Mouse (Mus musculus) forebrain, postnatal 0 days (tissue): ENCODE data around the gene Ldah. TPM values are rescaled to one million over a fixed set of nuclear protein-coding genes. Genes with fewer than 3 reads are reported as not detected.

Source experiments
- ATAC-seq: fragments of 200-750 bp; cut with Nextera tagmentation; 2 replicates; pipeline ENCODE4 v1.8.0; 2017; ENCODE audit warnings: mild to moderate bottlenecking, moderate library complexity
- DNase-seq: peaks from one replicate; pipeline ENCODE4 v3.0.0-alpha.2; 2015
- H3K27ac ChIP-seq: fragments of 300-500 bp; sonication (generic); 2 replicates; pipeline ENCODE4 v1.5.1; 2014; ENCODE audit warnings: low read depth, mild to moderate bottlenecking, antibody characterized with exemption, low read length, moderate library complexity, mixed read lengths
- H3K27me3 ChIP-seq: fragments of 300-500 bp; sonication (generic); 2 replicates; pipeline ENCODE4 v1.6.1; 2014; ENCODE audit warnings: mild to moderate bottlenecking, low read length, mixed read lengths; ENCODE audit not compliant: insufficient read depth
- H3K36me3 ChIP-seq: fragments of 300-500 bp; sonication (generic); 2 replicates; pipeline ENCODE4 v1.6.1; 2014; ENCODE audit warnings: mild to moderate bottlenecking, moderate library complexity; ENCODE audit not compliant: insufficient read depth
- H3K4me1 ChIP-seq: fragments of 300-500 bp; sonication (generic); 2 replicates; pipeline ENCODE4 v1.6.1; 2014; ENCODE audit warnings: antibody characterized with exemption; ENCODE audit not compliant: insufficient read depth
- H3K4me2 ChIP-seq: fragments of 300-500 bp; sonication (generic); 2 replicates; pipeline ENCODE4 v1.6.1; 2014; ENCODE audit warnings: low read depth, mild to moderate bottlenecking, moderate library complexity
- H3K4me3 ChIP-seq: fragments of 300-500 bp; sonication (generic); 2 replicates; pipeline ENCODE4 v1.5.1; 2014; ENCODE audit warnings: low read depth, low read length, mixed read lengths
- H3K9ac ChIP-seq: fragments of 300-500 bp; sonication (generic); 2 replicates; pipeline ENCODE4 v1.6.1; 2014; ENCODE audit warnings: mild to moderate bottlenecking
- H3K9me3 ChIP-seq: fragments of 300-500 bp; sonication (generic); 2 replicates; pipeline ENCODE4 v1.6.1; 2016; ENCODE audit warnings: low read length
- CTCF ChIP-seq: sonication (generic); IDR thresholded peaks from 2 replicates; pipeline ENCODE4 v1.5.1; 2016; ENCODE audit warnings: antibody characterized with exemption, control low read depth, low read depth
- WGBS: fragments of 180-500 bp; shearing (Covaris S2); extraction: QIAGEN DNeasy Blood & Tissue Kit; methylation state at CpG from one replicate; pipeline ENCODE4 v1.1.7; 2014; 5-methylcytosine and 5-hydroxymethylcytosine counted together
- polyA plus RNA-seq: library from polyadenylated mRNA; unstranded; fragments of >200 nt; fragmentation: Nextera tagmentation; extraction: Ambion mirVana; gene quantifications from 2 replicates; pipeline ENCODE4 v1.2.1, GENCODE M21; 2015
- total RNA-seq: library from RNA; depleted of rRNA; stranded (reverse); fragments of >200 nt; gene quantifications from 2 replicates; pipeline ENCODE4 v1.2.3, GENCODE M21; 2014; rRNA removed

Gene Ldah
- total and polyA plus RNA-seq, 2 experiments from 2014 or later, result 54.5 to 85.5 TPM

GRCm38 (mm10) chr12:8332174-8332542 is 124.3 kb downstream of the Ldah start:
- no peak for DNase-seq

GRCm38 (mm10) chr12:8333617-8334016 is 125.7 kb downstream of the Ldah start:
- H3K9me3 ChIP-seq, result no peaks in the 10 kb centered on the region
- 88% methylated on average over 8 of the region's 8 CpGs for WGBS
- H3K4me2 ChIP-seq, result no peak overlapping the region
- DNase-seq (no peak), ATAC-seq (no peak)
- H3K4me1 ChIP-seq, result no peaks in the 10 kb centered on the region
- no peak overlapping the region for H3K9ac ChIP-seq
- H3K27ac ChIP-seq, result no peak overlapping the region
- no peak overlapping the region for H3K4me3 ChIP-seq
- H3K27me3 ChIP-seq, result no peaks in the 10 kb centered on the region
- TF ChIP-seq CTCF, result no peak
- peaks cover 32% of the 10 kb centered on the region for H3K36me3 ChIP-seq

More at GRCm38 (mm10) chr12:8332174-8332542, 124.3 kb downstream of the Ldah start:
- Histone ChIP-seq H3K4me3 (no peak overlapping the region), H3K27me3 (no peaks in the 10 kb centered on the region), H3K4me2 (no peak overlapping the region), H3K27ac (no peak overlapping the region), H3K9ac (no peak overlapping the region), H3K9me3 (no peaks in the 10 kb centered on the region), H3K4me1 (peaks cover 6% of the 10 kb centered on the region; the same call in 1 of the 2 replicates), H3K36me3 (peaks cover 28% of the 10 kb centered on the region)
- TF ChIP-seq CTCF, result no peak
- 46% methylated on average over 5 of the region's 5 CpGs for WGBS
- peak; percentile 10; the same call in 1 of the 2 replicates for ATAC-seq

GRCm38 (mm10) chr12:8334261-8334660 is 126.4 kb downstream of the Ldah start:
- Histone ChIP-seq H3K9ac (no peak overlapping the region), H3K9me3 (no peaks in the 10 kb centered on the region), H3K4me1 (no peaks in the 10 kb centered on the region), H3K36me3 (peaks cover 33% of the 10 kb centered on the region), H3K4me2 (no peak overlapping the region), H3K27ac (no peak overlapping the region), H3K27me3 (no peaks in the 10 kb centered on the region), H3K4me3 (no peak overlapping the region)
- no peak for TF ChIP-seq CTCF
- DNase-seq, result no peak
- WGBS, result 71% methylated on average over 4 of the region's 4 CpGs
- ATAC-seq, result no peak

Other genes starting within 250 kb of the Ldah start
- gene Apob, start 230.5 kb upstream of the Ldah start, total RNA-seq, result 0.15 and 0.33 TPM in 2 replicates
- 0.01 TPM in 1 of 2 replicates, not detected in the other for gene Apob, start 230.5 kb upstream of the Ldah start, polyA plus RNA-seq
- 0.14 and 0.54 TPM in 2 replicates for gene Gdf7, start 93.8 kb downstream of the Ldah start, total RNA-seq
- 0.10 and 0.18 TPM in 2 replicates for gene Gdf7, start 93.8 kb downstream of the Ldah start, polyA plus RNA-seq
- 5.5 and 7.0 TPM in 2 replicates for gene Hs1bp3, start 105.3 kb downstream of the Ldah start, total RNA-seq
- gene Hs1bp3, start 105.3 kb downstream of the Ldah start, polyA plus RNA-seq, result 4.2 and 5.8 TPM in 2 replicates